Mouse (Mus musculus): ENCODE results near the gene Parp8. TPM values are rescaled to one million over a fixed set of nuclear protein-coding genes. Genes with fewer than 3 reads are reported as not detected.

Gene Parp8
- polyA plus RNA-seq, 1 experiment from 2014 or later: 25.8 TPM

DNA sequence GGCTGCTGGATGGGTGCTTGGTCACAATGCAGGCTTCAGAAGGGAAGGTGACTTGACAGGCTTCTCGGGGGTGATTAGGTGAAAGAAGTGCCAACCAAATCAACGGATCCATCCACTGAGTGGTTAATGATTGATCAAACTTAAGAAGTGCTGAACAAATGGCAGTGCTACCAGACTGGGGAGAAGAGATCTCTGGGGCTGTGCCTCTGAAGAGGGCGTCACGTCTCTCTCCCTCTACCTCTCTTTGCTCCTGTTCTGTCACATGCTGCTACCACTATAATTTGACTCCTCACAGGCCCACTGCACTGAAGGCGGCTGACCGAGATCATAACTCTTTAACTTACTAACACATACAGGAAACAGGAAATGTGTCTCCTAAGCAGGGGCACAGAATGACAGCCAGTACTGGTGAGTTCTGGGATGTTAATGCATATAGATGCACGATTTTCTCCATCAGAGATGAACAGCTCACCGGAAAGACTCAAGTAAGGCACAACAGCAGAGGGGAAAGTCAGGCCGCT is 140.9 kb downstream of the Parp8 start:
- Histone ChIP-seq H3K4me1 (replicated peaks) (0 out of 2 replicates have a peak, but pooled peaks cover 4% of the 10 kb centered on the region), H3K9me3 (no peaks in the 10 kb centered on the region), H3K36me3 (peaks cover 15% of the 10 kb centered on the region), H3K27ac (no peak overlapping the region), H3K27me3 (no peaks in the 10 kb centered on the region), H3K4me2 (no peak overlapping the region), H3K4me3 (no peak overlapping the region), H3K9ac (no peak overlapping the region)
- 68% methylated on average over 9 of the region's 9 CpGs for WGBS
- no peak for ATAC-seq (ENCODE audit: low FRiP score)

DNA sequence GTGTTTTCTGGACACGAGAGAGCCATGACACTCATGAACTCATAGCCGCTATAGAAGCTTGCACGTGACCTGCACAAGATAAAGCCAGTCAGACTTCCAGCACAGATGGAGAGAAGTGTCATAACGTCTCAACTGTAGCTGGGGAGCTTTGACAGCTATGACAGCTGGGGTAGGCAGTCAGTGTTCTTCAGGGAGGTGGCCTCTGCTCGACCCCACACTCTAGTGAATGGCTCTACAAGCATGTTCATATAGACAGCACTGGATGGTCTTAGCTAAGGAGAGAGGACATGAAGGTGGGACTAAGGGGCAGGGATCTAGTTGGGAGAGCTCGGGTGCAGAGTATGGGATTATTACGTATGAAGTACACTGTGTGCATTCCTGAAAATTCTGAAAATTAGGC is 143.1 kb downstream of the Parp8 start:
- no peak for ATAC-seq (ENCODE audit: low FRiP score)
- no peak overlapping the region for H3K27ac ChIP-seq
- no peak overlapping the region for H3K9ac ChIP-seq
- peaks cover 15% of the 10 kb centered on the region for H3K36me3 ChIP-seq
- no peaks in the 10 kb centered on the region for H3K27me3 ChIP-seq
- WGBS: 86% methylated on average over 7 of the region's 7 CpGs
- no peak overlapping the region for H3K4me2 ChIP-seq
- H3K4me1 ChIP-seq (replicated peaks): 0 out of 2 replicates have a peak, but pooled peaks cover 4% of the 10 kb centered on the region
- no peak overlapping the region for H3K4me3 ChIP-seq
- no peaks in the 10 kb centered on the region for H3K9me3 ChIP-seq

DNA sequence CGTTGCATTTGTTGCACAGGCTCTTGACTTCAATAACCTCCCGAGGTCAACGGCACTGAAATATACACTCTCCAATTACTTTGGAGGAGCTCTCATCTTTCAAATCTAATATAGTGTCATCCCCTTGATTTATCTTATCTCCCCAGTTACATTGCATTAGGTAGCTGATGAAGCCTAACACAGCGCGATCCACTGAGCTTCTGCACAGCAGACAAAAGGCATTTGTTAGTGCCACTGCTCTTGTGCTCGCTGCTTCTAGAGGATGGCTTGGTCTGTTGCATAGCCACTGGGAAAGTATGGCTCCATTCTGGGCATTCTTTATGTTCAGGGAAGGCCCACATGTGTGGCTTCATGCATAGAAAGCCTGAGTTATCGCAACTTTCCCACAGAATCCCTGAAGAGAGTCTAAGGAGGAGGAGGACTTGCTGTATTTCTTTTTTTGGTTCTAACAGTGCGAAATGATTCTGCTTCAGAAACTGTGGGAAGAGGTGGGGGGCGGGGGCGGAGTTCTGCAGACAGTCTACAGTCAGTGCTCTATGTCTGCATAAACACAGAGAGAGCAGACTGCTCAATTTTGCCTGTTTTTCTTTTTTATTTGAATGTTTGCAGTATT is 145.7 kb downstream of the Parp8 start:
- Histone ChIP-seq H3K4me2 (no peak overlapping the region), H3K4me3 (no peak overlapping the region), H3K9me3 (no peaks in the 10 kb centered on the region), H3K36me3 (peaks cover 11% of the 10 kb centered on the region), H3K4me1 (replicated peaks) (0 out of 2 replicates have a peak, but pooled peaks cover 4% of the 10 kb centered on the region), H3K27me3 (no peaks in the 10 kb centered on the region), H3K9ac (no peak overlapping the region), H3K27ac (peak overlapping the region; percentile 62)
- WGBS: 71% methylated on average over 10 of the region's 10 CpGs
- ATAC-seq (ENCODE audit: low FRiP score): peak; percentile 79

DNA sequence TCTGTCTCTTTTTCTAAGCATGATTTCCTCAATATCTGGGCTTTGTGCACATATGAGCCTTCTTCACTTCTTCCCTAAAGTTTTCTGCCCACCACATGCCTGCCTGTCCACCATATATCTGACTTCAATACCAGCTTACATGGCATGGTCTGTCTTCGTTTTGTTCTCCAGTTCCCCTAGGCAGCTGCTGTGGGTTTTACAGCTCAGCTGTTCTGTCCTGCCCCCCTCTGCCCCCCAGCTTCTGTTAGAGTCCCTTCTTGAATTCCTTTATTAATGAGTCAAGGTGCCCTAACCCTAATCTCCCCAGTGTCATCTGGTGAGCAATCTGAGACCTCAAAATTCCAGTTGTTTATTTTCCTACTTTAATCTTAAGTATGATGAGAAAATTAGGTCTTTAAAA is 155.1 kb downstream of the Parp8 start:
- H3K4me1 ChIP-seq (replicated peaks): no peaks in the 10 kb centered on the region
- H3K4me2 ChIP-seq: no peak overlapping the region
- no peaks in the 10 kb centered on the region for H3K9me3 ChIP-seq
- no peaks in the 10 kb centered on the region for H3K27me3 ChIP-seq
- no peak for ATAC-seq (ENCODE audit: low FRiP score)
- no peak overlapping the region for H3K9ac ChIP-seq
- WGBS: 72% methylated on average over 1 of the region's 1 CpGs
- H3K27ac ChIP-seq: no peak overlapping the region
- no peak overlapping the region for H3K4me3 ChIP-seq
- H3K36me3 ChIP-seq: peaks cover 27% of the 10 kb centered on the region

DNA sequence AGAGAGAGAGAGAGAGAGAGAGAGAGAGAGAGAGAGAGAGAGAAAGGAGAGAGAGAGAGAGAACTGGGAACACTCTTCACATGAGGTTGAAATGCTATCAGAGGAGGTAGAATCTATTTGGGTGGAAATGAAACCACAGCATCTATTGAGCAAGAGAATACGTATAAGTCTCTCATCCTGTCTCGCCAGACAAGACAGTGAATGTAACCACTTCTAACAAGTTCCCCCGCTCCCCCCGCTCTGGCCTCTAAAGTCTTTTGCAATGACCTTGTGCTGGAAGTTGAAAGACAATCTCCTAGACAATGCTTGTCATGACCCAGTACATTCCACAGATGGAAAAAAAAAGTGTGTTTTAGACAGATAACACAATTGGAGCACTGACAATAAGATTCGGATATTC is 181.4 kb downstream of the Parp8 start:
- no peaks in the 10 kb centered on the region for H3K27me3 ChIP-seq
- no peaks in the 10 kb centered on the region for H3K36me3 ChIP-seq
- 74% methylated on average over 5 of the region's 5 CpGs for WGBS
- H3K4me3 ChIP-seq: no peak overlapping the region
- H3K9ac ChIP-seq: no peak overlapping the region
- no peak overlapping the region for H3K27ac ChIP-seq
- no peaks in the 10 kb centered on the region for H3K9me3 ChIP-seq
- H3K4me2 ChIP-seq: no peak overlapping the region
- no peak for ATAC-seq (ENCODE audit: low FRiP score)
- H3K4me1 ChIP-seq (replicated peaks): no peaks in the 10 kb centered on the region

DNA sequence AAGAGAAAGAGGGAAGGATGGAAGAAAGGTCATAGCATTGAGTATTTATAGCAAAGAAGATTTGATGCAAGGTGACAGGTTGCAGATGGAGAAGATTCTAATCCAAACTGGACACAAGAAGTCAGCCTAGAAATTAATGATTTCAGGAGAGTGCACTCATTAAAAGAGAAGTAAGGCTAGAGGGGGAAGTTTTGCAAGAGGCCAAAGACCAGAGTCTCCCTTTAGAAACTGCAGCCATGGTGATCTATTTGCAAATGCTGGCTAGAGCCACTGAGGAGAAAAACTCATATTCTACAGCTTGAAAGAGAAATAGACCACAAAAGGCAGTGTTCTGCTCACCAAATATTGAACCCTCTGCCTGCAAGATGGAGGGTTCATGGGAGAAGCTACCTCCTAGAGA is 194.4 kb downstream of the Parp8 start:
- ATAC-seq (ENCODE audit: low FRiP score): no peak
- H3K4me1 ChIP-seq (replicated peaks): no peaks in the 10 kb centered on the region
- no peak overlapping the region for H3K4me3 ChIP-seq
- H3K4me2 ChIP-seq: no peak overlapping the region
- H3K9me3 ChIP-seq: no peaks in the 10 kb centered on the region
- H3K9ac ChIP-seq: no peak overlapping the region
- no peaks in the 10 kb centered on the region for H3K27me3 ChIP-seq
- no peak overlapping the region for H3K27ac ChIP-seq
- H3K36me3 ChIP-seq: no peaks in the 10 kb centered on the region

DNA sequence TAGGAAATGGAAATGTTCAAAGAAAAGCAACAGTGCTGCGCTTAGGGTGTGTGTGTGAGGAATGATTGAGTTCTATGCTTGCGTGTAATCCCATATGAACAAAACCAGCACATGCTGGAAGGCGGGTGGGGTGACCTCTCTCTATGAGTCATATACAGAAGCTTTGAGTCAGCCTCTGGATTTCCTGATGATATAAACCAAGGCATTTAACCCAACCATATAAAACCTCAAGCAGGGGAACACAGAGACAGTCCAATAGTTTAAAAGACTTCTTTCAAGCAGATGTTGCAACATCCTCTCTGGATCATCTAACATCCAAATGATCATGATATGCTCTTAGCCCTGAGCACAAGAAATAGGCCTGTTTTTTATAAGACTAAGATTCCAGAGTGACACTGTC is 196.3 kb downstream of the Parp8 start:
- ATAC-seq (ENCODE audit: low FRiP score): no peak

DNA sequence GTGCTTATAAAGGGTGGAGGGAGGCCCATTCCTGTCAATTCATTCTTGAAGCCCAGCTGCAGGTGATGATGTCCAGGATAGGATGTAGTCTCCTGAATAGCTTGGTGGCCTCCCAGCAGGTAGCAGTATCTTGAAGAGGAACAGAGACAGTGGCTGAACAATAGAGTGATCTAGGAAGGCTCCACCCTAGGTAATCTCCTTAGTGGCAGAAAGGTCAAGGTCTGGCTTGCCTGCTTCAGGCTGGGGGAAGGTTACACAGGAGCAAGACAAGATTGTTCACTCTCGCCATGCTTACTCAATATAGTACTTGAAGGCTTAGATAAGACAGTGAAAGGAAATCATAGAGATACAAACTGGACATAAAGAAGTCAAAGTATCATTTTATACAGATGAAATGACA is 213.9 kb downstream of the Parp8 start:
- Histone ChIP-seq H3K4me2 (no peak overlapping the region), H3K4me3 (no peak overlapping the region), H3K9ac (no peak overlapping the region), H3K36me3 (no peaks in the 10 kb centered on the region), H3K9me3 (no peaks in the 10 kb centered on the region), H3K27me3 (no peaks in the 10 kb centered on the region), H3K27ac (no peak overlapping the region), H3K4me1 (replicated peaks) (no peaks in the 10 kb centered on the region)
- ATAC-seq (ENCODE audit: low FRiP score): no peak
- WGBS: 68% methylated on average over 1 of the region's 1 CpGs

More for the DNA sequence above, 196.3 kb downstream of the Parp8 start:
- Histone ChIP-seq H3K9ac (no peak overlapping the region), H3K27ac (no peak overlapping the region), H3K9me3 (no peaks in the 10 kb centered on the region), H3K4me1 (replicated peaks) (no peaks in the 10 kb centered on the region), H3K4me2 (no peak overlapping the region), H3K36me3 (no peaks in the 10 kb centered on the region), H3K27me3 (no peaks in the 10 kb centered on the region), H3K4me3 (no peak overlapping the region)
- 92% methylated on average over 3 of the region's 3 CpGs for WGBS

Other genes starting within 250 kb of the Parp8 start
- gene Emb, start 183.0 kb upstream of the Parp8 start, polyA plus RNA-seq (2015; fragmentation: Nextera tagmentation; extraction: Ambion mirVana): 12.1 and 14.4 TPM in 2 replicates
- gene Gm17509, start 195.5 kb upstream of the Parp8 start, polyA plus RNA-seq (2015; fragmentation: Nextera tagmentation; extraction: Ambion mirVana): 0.56 and 0.57 TPM in 2 replicates